Mouse (Mus musculus): ENCODE data around the gene Sema7a. TPM values are rescaled to one million over a fixed set of nuclear protein-coding genes. Genes with fewer than 3 reads are reported as not detected.

Sema7a gene
- polyA plus RNA-seq, 1 experiment from 2014 or later = 0.57 TPM

DNA sequence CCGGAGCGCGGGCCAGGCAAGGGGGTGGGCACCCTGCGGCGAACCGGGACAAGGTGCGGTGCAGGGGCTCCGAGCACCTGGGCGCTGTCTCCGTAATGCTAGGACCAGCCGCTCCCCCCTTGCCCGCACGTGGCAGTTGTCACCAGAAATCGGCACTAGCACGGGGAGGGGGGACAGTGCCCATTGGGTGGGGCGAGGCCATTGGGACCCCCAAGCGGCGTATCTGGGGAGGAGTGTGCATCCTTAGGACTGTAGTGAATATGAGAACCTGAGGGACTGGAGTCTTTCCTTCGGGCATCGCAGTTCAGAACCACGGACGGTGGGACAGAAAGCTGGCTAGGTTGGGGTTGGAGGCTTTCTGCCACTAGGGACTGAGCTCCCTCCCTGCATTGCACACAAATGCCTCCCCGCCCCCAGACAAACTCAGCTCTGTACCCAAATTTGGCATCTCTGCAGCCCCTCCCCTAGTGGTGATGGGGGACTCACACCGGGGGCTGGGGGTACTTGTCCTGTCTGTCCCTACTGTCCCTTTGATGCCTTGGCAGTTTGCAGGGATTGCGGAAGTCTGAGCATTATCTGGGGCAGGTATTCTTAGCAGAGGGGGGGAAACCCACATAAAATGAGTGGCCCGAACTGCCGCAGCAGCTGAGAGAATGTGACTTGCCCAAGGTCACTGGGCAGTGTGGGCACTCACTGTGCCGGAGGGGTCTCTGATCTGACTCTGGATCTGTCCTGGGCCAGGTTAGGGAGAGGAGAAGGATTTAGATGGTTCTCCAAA lies 1.1 kb downstream of the Sema7a start:
- Histone ChIP-seq H3K9ac (peak overlapping the region; percentile 46), H3K27ac (no peak overlapping the region), H3K4me1 (peaks cover 18% of the 10 kb centered on the region), H3K27me3 (replicated peaks) (peaks cover 51% of the 10 kb centered on the region), H3K4me3 (replicated peaks) (peak overlapping the region; percentile 74), H3K36me3 (no peaks in the 10 kb centered on the region), H3K9me3 (no peaks in the 10 kb centered on the region), H3K4me2 (peak overlapping the region; percentile 100)
- 3% methylated on average over 28 of the region's 28 CpGs for WGBS
- no peak for ATAC-seq (ENCODE audit: insufficient read depth, low FRiP score, low read depth)

GRCm38 (mm10) chr9:57942039-57942438 lies 2.1 kb downstream of the Sema7a start:
- Histone ChIP-seq H3K9me3 (no peaks in the 10 kb centered on the region), H3K4me1 (peaks cover 18% of the 10 kb centered on the region), H3K9ac (no peak overlapping the region), H3K36me3 (no peaks in the 10 kb centered on the region), H3K27me3 (replicated peaks) (peaks cover 51% of the 10 kb centered on the region), H3K4me2 (peak overlapping the region; percentile 100; the same call in 1 of the 2 replicates), H3K4me3 (replicated peaks) (0 out of 2 replicates have a peak overlapping the region, but pooled peaks have one; percentile 1), H3K27ac (no peak overlapping the region)
- ATAC-seq (ENCODE audit: insufficient read depth, low FRiP score, low read depth) = no peak
- WGBS = 54% methylated on average over 2 of the region's 2 CpGs

DNA sequence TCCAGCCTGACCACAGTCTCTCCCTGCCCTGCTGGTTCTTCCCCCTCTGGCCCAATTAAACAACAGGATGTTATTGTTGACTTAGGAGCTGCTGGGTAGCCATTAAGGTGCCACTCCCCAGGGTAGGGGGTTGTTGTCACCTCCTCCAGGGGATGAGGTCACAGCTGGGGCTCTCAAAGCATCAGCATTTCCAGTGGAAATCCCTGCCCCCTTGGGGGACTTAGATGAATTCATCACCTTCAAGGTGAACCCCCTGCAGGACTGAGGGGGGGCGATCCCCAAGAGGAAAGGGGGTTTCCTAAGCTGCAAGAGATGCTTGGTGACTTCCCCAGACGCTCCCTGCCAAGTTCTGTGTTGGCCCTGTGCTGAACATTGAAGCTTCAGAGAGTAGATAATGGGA lies 3.2 kb downstream of the Sema7a start:
- no peak overlapping the region for H3K9ac ChIP-seq
- H3K36me3 ChIP-seq = no peaks in the 10 kb centered on the region
- peaks cover 21% of the 10 kb centered on the region for H3K4me1 ChIP-seq
- H3K9me3 ChIP-seq = no peaks in the 10 kb centered on the region
- H3K27ac ChIP-seq = no peak overlapping the region
- WGBS = 26% methylated on average over 2 of the region's 2 CpGs
- ATAC-seq (ENCODE audit: insufficient read depth, low FRiP score, low read depth) = no peak
- peaks cover 48% of the 10 kb centered on the region for H3K27me3 ChIP-seq (replicated peaks)
- no peak overlapping the region for H3K4me2 ChIP-seq
- no peak overlapping the region for H3K4me3 ChIP-seq (replicated peaks)

- H3K9me3 ChIP-seq = no peaks in the 10 kb centered on the region
- peaks cover 18% of the 10 kb centered on the region for H3K4me1 ChIP-seq
- H3K27ac ChIP-seq = no peak overlapping the region
- no peak overlapping the region for H3K9ac ChIP-seq
- no peak overlapping the region for H3K4me3 ChIP-seq (replicated peaks)
- 27% methylated on average over 5 of the region's 5 CpGs for WGBS
- H3K27me3 ChIP-seq (replicated peaks) = peaks cover 34% of the 10 kb centered on the region
- no peak for ATAC-seq (ENCODE audit: insufficient read depth, low FRiP score, low read depth)
- no peaks in the 10 kb centered on the region for H3K36me3 ChIP-seq
- no peak overlapping the region for H3K4me2 ChIP-seq
Observed at GRCm38 (mm10) chr9:57944572-57944971, 4.7 kb downstream of the Sema7a start.

GRCm38 (mm10) chr9:57945771-57946616 lies 6.1 kb downstream of the Sema7a start:
- H3K4me3 ChIP-seq (replicated peaks) = no peak overlapping the region

GRCm38 (mm10) chr9:57947381-57948030 lies 7.6 kb downstream of the Sema7a start:
- H3K4me1 ChIP-seq = 0 out of 2 replicates have a peak, but pooled peaks cover 3% of the 10 kb centered on the region
- H3K4me3 ChIP-seq (replicated peaks) = no peak overlapping the region
- peaks cover 7% of the 10 kb centered on the region for H3K27me3 ChIP-seq (replicated peaks)
- no peak for ATAC-seq (ENCODE audit: insufficient read depth, low FRiP score, low read depth)
- no peak overlapping the region for H3K4me2 ChIP-seq
- H3K9me3 ChIP-seq = no peaks in the 10 kb centered on the region
- no peak overlapping the region for H3K9ac ChIP-seq
- WGBS = 51% methylated on average over 7 of the region's 7 CpGs
- H3K36me3 ChIP-seq = no peaks in the 10 kb centered on the region
- H3K27ac ChIP-seq = no peak overlapping the region

More at GRCm38 (mm10) chr9:57945771-57946616, 6.1 kb downstream of the Sema7a start:
- no peak for ATAC-seq (ENCODE audit: insufficient read depth, low FRiP score, low read depth)
- no peaks in the 10 kb centered on the region for H3K9me3 ChIP-seq
- no peak overlapping the region for H3K27ac ChIP-seq
- H3K4me2 ChIP-seq = no peak overlapping the region
- H3K27me3 ChIP-seq (replicated peaks) = peaks cover 22% of the 10 kb centered on the region
- no peaks in the 10 kb centered on the region for H3K36me3 ChIP-seq
- H3K4me1 ChIP-seq = peaks cover 7% of the 10 kb centered on the region
- no peak overlapping the region for H3K9ac ChIP-seq
- 75% methylated on average over 8 of the region's 8 CpGs for WGBS

GRCm38 (mm10) chr9:57948333-57948931 lies 8.5 kb downstream of the Sema7a start:
- ATAC-seq (ENCODE audit: insufficient read depth, low FRiP score, low read depth) = no peak
- Histone ChIP-seq H3K4me1 (0 out of 2 replicates have a peak, but pooled peaks cover 3% of the 10 kb centered on the region), H3K27ac (no peak overlapping the region), H3K9me3 (no peaks in the 10 kb centered on the region), H3K9ac (no peak overlapping the region), H3K4me3 (replicated peaks) (no peak overlapping the region), H3K4me2 (no peak overlapping the region), H3K27me3 (replicated peaks) (no peaks in the 10 kb centered on the region; the same call in none of the 2 replicates), H3K36me3 (no peaks in the 10 kb centered on the region)
- WGBS = 70% methylated on average over 7 of the region's 7 CpGs

DNA sequence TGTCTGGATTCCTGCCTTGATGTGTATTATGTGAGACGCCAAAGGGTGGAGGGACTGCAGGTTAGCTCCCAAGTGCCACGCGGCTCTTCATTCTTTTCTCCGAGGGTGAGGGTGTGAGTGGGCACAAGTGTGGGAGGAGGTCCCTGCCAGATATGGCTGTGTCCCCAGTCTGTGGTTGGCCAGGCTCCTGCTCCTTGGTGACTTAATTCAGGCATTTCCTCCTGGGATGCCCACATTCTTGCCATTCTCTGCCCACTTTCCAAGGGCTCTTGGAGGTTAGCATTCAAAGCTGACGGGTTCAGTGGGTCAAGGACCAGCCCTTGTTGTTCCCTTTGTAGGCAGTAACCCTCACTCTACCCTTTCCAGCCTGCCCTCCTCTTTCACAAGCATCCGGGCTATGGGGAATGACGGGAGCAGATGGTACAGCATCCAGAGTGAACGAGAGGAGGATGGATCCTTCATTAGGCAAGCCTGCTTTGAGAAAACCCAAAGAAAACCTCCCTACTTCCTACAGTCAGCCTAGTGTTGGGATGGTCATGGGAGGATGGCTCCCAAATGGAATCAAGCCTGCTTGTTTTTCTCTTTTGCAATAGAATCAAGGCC lies 9.3 kb downstream of the Sema7a start:
- H3K27ac ChIP-seq = no peak overlapping the region
- H3K4me1 ChIP-seq = 0 out of 2 replicates have a peak, but pooled peaks cover 3% of the 10 kb centered on the region
- H3K4me2 ChIP-seq = no peak overlapping the region
- no peak overlapping the region for H3K4me3 ChIP-seq (replicated peaks)
- 84% methylated on average over 8 of the region's 8 CpGs for WGBS
- no peaks in the 10 kb centered on the region for H3K9me3 ChIP-seq
- no peaks in the 10 kb centered on the region; the same call in none of the 2 replicates for H3K27me3 ChIP-seq (replicated peaks)
- no peak for ATAC-seq (ENCODE audit: insufficient read depth, low FRiP score, low read depth)
- no peaks in the 10 kb centered on the region for H3K36me3 ChIP-seq
- no peak overlapping the region for H3K9ac ChIP-seq

DNA sequence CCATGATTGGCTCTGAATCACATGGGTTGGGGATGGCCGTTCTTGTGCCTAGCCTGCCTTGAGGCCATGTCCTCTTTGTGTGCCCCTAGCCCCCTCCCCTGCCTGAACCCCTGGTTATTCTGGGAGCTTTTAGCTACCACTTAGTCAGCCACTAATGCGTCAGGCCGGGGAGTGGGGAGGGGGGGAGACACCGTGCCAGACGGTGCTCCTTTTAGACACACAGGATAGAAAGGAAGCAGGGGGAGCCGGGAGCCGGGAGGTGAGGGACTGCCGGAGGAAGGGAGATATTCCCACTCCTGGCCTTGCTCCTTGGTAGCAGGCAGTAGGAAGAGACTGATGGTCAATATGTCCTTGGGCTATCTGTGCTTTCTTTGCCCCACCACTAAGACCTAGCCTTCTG lies 10.0 kb downstream of the Sema7a start:
- Histone ChIP-seq H3K36me3 (no peaks in the 10 kb centered on the region), H3K4me1 (0 out of 2 replicates have a peak, but pooled peaks cover 3% of the 10 kb centered on the region), H3K27ac (no peak overlapping the region), H3K9ac (no peak overlapping the region), H3K9me3 (no peaks in the 10 kb centered on the region), H3K4me2 (no peak overlapping the region), H3K4me3 (replicated peaks) (no peak overlapping the region), H3K27me3 (replicated peaks) (no peaks in the 10 kb centered on the region; the same call in none of the 2 replicates)
- ATAC-seq (ENCODE audit: insufficient read depth, low FRiP score, low read depth) = no peak
- WGBS = 43% methylated on average over 8 of the region's 8 CpGs

- H3K4me2 ChIP-seq = no peak overlapping the region
- no peaks in the 10 kb centered on the region; the same call in none of the 2 replicates for H3K27me3 ChIP-seq (replicated peaks)
- no peak for ATAC-seq (ENCODE audit: insufficient read depth, low FRiP score, low read depth)
- WGBS = 60% methylated on average over 9 of the region's 9 CpGs
- no peaks in the 10 kb centered on the region for H3K9me3 ChIP-seq
- H3K4me3 ChIP-seq (replicated peaks) = no peak overlapping the region
- no peak overlapping the region for H3K9ac ChIP-seq
- H3K36me3 ChIP-seq = no peaks in the 10 kb centered on the region
- H3K27ac ChIP-seq = no peak overlapping the region
- H3K4me1 ChIP-seq = 0 out of 2 replicates have a peak, but pooled peaks cover 3% of the 10 kb centered on the region
Observed at GRCm38 (mm10) chr9:57950519-57950918, 10.6 kb downstream of the Sema7a start.

GRCm38 (mm10) chr9:57951993-57952392 lies 12.1 kb downstream of the Sema7a start:
- H3K27ac ChIP-seq = no peak overlapping the region
- no peak overlapping the region for H3K4me2 ChIP-seq
- no peaks in the 10 kb centered on the region for H3K9me3 ChIP-seq
- 0 out of 2 replicates have a peak, but pooled peaks cover 3% of the 10 kb centered on the region for H3K4me1 ChIP-seq
- H3K9ac ChIP-seq = no peak overlapping the region
- H3K27me3 ChIP-seq (replicated peaks) = no peaks in the 10 kb centered on the region; the same call in none of the 2 replicates
- H3K36me3 ChIP-seq = no peaks in the 10 kb centered on the region
- no peak overlapping the region for H3K4me3 ChIP-seq (replicated peaks)
- WGBS = 72% methylated on average over 6 of the region's 6 CpGs
- no peak for ATAC-seq (ENCODE audit: insufficient read depth, low FRiP score, low read depth)

Measured in stomach, embryonic 15.5 days (tissue).